Mouse (Mus musculus) lung, postnatal 0 days (tissue): ENCODE data around the gene Fam160a1.
A peak's percentile ranks its signal among the peaks of the same experiment; 100 is the strongest.

Source experiments
- CTCF ChIP-seq: IDR thresholded peaks from 2 replicates; pipeline ENCODE4 v1.5.1; 2016; ENCODE audit warnings: antibody characterized with exemption, mild to moderate bottlenecking
- EP300 ChIP-seq: IDR thresholded peaks from 2 replicates; pipeline ENCODE4 v1.6.1; 2016; ENCODE audit warnings: antibody characterized with exemption, mild to moderate bottlenecking, control low read depth

DNA sequence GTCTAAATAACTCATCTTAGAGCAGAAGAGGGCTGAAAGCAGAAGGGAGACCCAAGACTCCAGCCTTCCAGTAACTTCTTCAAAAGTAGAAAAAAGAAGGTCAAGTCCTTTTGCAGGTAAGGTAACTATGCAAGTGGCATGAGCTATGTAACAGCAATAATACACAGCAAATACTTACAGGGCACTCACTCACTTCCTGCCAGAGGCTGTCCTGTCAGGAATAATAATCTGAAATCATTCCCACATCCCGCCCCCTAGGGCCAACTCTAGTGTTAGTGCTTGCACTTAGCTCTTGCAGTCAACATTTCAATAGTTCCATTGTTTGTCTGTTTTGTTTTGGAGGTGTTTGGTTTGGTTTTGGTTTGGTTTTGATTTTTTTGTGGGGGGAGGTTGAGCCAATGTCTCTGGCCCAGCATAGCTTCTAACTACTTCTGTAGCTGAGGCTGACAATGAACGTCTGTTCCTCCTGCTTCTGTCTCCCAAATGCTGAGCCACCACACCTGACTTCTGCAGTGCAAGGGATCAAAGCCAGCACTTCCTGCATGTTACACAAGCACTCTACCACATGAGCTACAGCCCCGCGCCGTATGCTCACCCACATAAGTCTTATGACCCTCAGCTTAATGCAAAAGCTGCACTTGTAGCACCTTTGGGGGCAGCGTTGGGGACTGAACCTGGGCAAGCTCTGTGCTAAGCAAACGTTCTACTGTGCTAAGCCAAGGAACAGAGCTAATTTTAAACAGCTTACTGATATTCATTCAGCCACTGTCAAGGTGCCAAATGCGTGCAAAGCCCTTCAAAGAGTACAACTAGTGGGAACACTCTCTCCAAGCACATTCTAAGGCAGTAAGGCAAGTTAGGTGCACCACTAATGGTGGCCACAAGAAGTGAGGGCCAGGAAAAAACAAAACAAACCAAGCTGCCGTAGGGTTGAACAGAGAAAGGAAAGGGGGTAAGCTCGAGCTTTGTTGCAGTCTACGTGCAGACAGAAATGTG, 41.3 kb upstream of the Fam160a1 start:
- TF ChIP-seq EP300, result peak; percentile 80
- TF ChIP-seq CTCF, result peak; percentile 28
